Mouse (Mus musculus) forebrain, embryonic 14.5 days (tissue): ENCODE measurements at regions not wholly inside any gene's neighbourhood (a gene's known extent, or its start where the extent isn't known, plus 50 kb on each side); places are given as distances from the start of the nearest gene placed in this dataset.
A peak's percentile ranks its signal among the peaks of the same experiment; 100 is the strongest.

Source experiments
- ATAC-seq: fragments of 200-750 bp; cut with Nextera tagmentation; 2 replicates; pipeline ENCODE4 v1.8.0; 2017; ENCODE audit warnings: mild to moderate bottlenecking, moderate library complexity
- DNase-seq: peaks from one replicate; pipeline ENCODE4 v3.0.0-alpha.2; 2015; ENCODE audit warnings: low spot score
- H3K27ac ChIP-seq: fragments of 300-500 bp; sonication (generic); 2 replicates; pipeline ENCODE4 v1.5.1; 2014; ENCODE audit warnings: low read depth, mild to moderate bottlenecking, control low read depth, low read length, moderate library complexity
- H3K27me3 ChIP-seq: fragments of 300-500 bp; sonication (generic); replicated peaks from 2 replicates; pipeline ENCODE4 v1.6.1; 2014; ENCODE audit warnings: low read length, control low read depth, mixed read lengths; ENCODE audit not compliant: control insufficient read depth, insufficient read depth
- H3K36me3 ChIP-seq: fragments of 300-500 bp; sonication (generic); 2 replicates; pipeline ENCODE4 v1.6.1; 2014; ENCODE audit warnings: low read length, control low read depth; ENCODE audit not compliant: control insufficient read depth, insufficient read depth
- H3K4me1 ChIP-seq: fragments of 300-500 bp; sonication (generic); 2 replicates; pipeline ENCODE4 v1.6.1; 2014; ENCODE audit warnings: antibody characterized with exemption, low read length, control low read depth; ENCODE audit not compliant: control insufficient read depth, insufficient read depth
- H3K4me2 ChIP-seq: fragments of 300-500 bp; sonication (generic); 2 replicates; pipeline ENCODE4 v1.6.1; 2014; ENCODE audit warnings: mild to moderate bottlenecking, control low read depth, low read length
- H3K4me3 ChIP-seq: fragments of 300-500 bp; sonication (generic); 2 replicates; pipeline ENCODE4 v1.5.1; 2014; ENCODE audit warnings: low read depth, low read length, control low read depth
- H3K9ac ChIP-seq: fragments of 300-500 bp; sonication (generic); 2 replicates; pipeline ENCODE4 v1.6.1; 2014; ENCODE audit warnings: mild to moderate bottlenecking, low read length, control low read depth, moderate library complexity
- H3K9me3 ChIP-seq: fragments of 300-500 bp; sonication (generic); replicated peaks from 2 replicates; pipeline ENCODE4 v1.6.1; 2016; ENCODE audit warnings: low read length, control low read depth, mixed read lengths; ENCODE audit not compliant: control insufficient read depth
- WGBS: fragments of 180-500 bp; shearing (Covaris S2); extraction: QIAGEN DNeasy Blood & Tissue Kit; methylation state at CpG from one replicate; pipeline ENCODE4 v1.1.7; 2014; 5-methylcytosine and 5-hydroxymethylcytosine counted together

- Histone ChIP-seq H3K36me3 (no peaks in the 10 kb centered on the region), H3K27ac (no peak overlapping the region), H3K9ac (no peak overlapping the region), H3K4me2 (no peak overlapping the region), H3K27me3 (no peaks in the 10 kb centered on the region), H3K9me3 (no peaks in the 10 kb centered on the region), H3K4me1 (peaks cover 5% of the 10 kb centered on the region; the same call in 1 of the 2 replicates), H3K4me3 (no peak overlapping the region)
- WGBS, result 31% methylated on average over 5 of the region's 5 CpGs
- DNase-seq, result peak; percentile 83
- ATAC-seq, result peak; percentile 86
Observed at GRCm38 (mm10) chr4:71839803-71840773, 82.3 kb upstream of the Gm11232 start.

DNA sequence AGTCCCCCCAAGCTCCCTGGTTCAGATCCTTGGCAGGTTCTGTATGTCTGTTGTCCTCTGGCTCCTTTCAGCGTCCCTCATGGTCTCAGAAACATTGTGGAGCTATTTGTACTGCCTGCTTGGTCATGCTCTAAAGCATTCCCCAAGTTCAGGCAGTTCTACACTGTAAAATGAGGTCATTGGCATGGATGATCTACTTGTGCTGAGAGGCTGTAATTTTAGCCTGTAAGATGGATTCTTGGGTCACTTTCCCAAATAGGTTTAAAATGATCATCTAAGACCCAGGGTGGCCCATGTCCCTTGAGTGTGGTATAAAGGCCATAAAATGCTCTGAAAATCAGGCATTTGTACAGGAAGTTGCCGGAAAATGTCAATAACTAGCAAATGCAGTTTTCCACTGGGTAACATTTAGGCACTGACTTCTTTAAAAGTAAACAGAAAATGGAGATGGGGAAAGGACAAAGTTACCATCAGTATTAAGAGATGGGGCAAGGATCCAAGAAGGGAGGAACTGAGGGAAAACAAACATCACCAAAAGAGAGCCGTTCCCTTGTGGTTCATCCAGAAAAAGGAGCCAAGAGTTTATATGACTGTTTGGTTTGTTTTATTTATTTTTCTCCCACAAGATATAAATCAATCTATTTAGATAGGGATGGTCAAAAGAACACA, 81.5 kb upstream of the Gm11232 start:
- Histone ChIP-seq H3K27ac (no peak overlapping the region), H3K27me3 (no peaks in the 10 kb centered on the region), H3K4me2 (no peak overlapping the region), H3K4me3 (no peak overlapping the region), H3K9me3 (no peaks in the 10 kb centered on the region), H3K36me3 (no peaks in the 10 kb centered on the region), H3K9ac (no peak overlapping the region), H3K4me1 (peaks cover 5% of the 10 kb centered on the region; the same call in 1 of the 2 replicates)
- DNase-seq (peak; percentile 9), ATAC-seq (no peak)
- 72% methylated on average over 3 of the region's 3 CpGs for WGBS

- H3K9me3 ChIP-seq, result no peaks in the 10 kb centered on the region
- H3K4me2 ChIP-seq, result no peak overlapping the region
- no peaks in the 10 kb centered on the region for H3K36me3 ChIP-seq
- H3K4me3 ChIP-seq, result no peak overlapping the region
- no peak overlapping the region for H3K9ac ChIP-seq
- no peaks in the 10 kb centered on the region for H3K27me3 ChIP-seq
- no peak for DNase-seq
- WGBS, result 90% methylated on average over 1 of the region's 1 CpGs
- no peak overlapping the region for H3K27ac ChIP-seq
- ATAC-seq, result no peak
- peaks cover 2% of the 10 kb centered on the region; the same call in 1 of the 2 replicates for H3K4me1 ChIP-seq
Observed at GRCm38 (mm10) chr4:71835737-71836136, 78.0 kb upstream of the Gm11232 start.

DNA sequence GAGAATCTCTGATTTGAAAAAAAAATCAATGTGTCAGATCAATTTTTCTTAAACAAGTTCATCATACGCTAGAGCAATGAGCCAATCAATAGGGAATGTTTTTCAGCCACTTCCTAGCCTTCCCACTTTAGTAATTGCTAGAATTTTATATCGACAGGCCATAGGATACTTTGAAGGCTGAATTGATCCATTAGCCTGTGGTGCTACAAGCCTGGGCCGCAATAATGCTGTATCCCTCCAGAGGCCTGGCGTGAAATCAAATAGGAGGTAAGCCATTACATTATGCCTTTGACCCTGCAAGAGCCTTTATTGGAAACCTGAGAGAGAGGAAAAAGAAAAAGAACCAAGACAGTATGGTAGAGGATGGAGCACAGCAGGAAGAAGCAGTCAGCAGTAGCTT, 53.7 kb upstream of the Gm11232 start:
- H3K9ac ChIP-seq, result no peak overlapping the region
- DNase-seq (peak; percentile 15), ATAC-seq (no peak)
- peaks cover 8% of the 10 kb centered on the region; the same call in 1 of the 2 replicates for H3K4me1 ChIP-seq
- H3K4me2 ChIP-seq, result no peak overlapping the region
- H3K4me3 ChIP-seq, result no peak overlapping the region
- 91% methylated on average over 4 of the region's 4 CpGs for WGBS
- H3K27ac ChIP-seq, result no peak overlapping the region
- H3K27me3 ChIP-seq, result no peaks in the 10 kb centered on the region
- no peaks in the 10 kb centered on the region for H3K9me3 ChIP-seq
- no peaks in the 10 kb centered on the region for H3K36me3 ChIP-seq

DNA sequence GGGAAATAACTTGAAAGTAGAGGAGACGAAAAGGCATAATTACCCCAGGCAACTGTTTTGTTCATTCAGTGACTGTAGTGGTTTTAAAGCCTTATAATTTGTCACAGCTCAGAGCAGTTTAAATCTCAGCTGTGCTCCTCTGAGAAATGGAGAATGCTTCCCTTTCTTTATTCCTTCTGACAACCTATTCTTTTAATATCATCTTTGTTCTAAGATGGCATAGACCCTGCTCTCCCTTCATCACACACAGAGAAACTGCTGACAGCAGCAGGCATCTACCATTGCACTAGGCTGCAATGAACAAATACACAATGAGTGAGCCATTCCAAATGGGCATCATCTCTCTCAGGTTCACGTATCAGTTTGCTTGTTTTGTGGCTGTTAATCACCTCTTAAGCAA, 50.5 kb upstream of the Gm11232 start:
- no peaks in the 10 kb centered on the region for H3K9me3 ChIP-seq
- H3K4me1 ChIP-seq, result peaks cover 8% of the 10 kb centered on the region; the same call in 1 of the 2 replicates
- DNase-seq, result peak; percentile 35
- H3K27me3 ChIP-seq, result no peaks in the 10 kb centered on the region
- H3K9ac ChIP-seq, result no peak overlapping the region
- H3K4me2 ChIP-seq, result no peak overlapping the region
- no peak overlapping the region for H3K4me3 ChIP-seq
- 10% methylated on average over 2 of the region's 2 CpGs for WGBS
- H3K27ac ChIP-seq, result no peak overlapping the region
- no peaks in the 10 kb centered on the region for H3K36me3 ChIP-seq
- ATAC-seq, result peak; percentile 37; the same call in 1 of the 2 replicates
